Mouse (Mus musculus): ENCODE results near the gene Med8.

Med8 gene

GRCm38 (mm10) chr4:118416329-118416728 lies 7.2 kb downstream of the Med8 start:
- no peak for DNase-seq (ENCODE audit: low spot score)

GRCm38 (mm10) chr4:118417112-118417797 lies 8.1 kb downstream of the Med8 start:
- no peak for DNase-seq (ENCODE audit: low spot score)

GRCm38 (mm10) chr4:118421384-118421783 lies 12.2 kb downstream of the Med8 start:
- no peak for DNase-seq (ENCODE audit: low spot score)

- no peak for DNase-seq (ENCODE audit: low spot score)
Measured at GRCm38 (mm10) chr4:118424541-118425160, 15.5 kb downstream of the Med8 start.

GRCm38 (mm10) chr4:118425374-118425773 lies 16.2 kb downstream of the Med8 start:
- no peak for DNase-seq (ENCODE audit: low spot score)

- DNase-seq (ENCODE audit: low spot score), result no peak
Measured at GRCm38 (mm10) chr4:118427415-118427767, 18.3 kb downstream of the Med8 start.

- DNase-seq (ENCODE audit: low spot score), result peak; percentile 86
Measured at GRCm38 (mm10) chr4:118427768-118428451, 18.8 kb downstream of the Med8 start, which contains the start of gene Elovl1. Gene Elovl1, plus strand, starts transcription at chr4:118428093.

- DNase-seq (ENCODE audit: low spot score), result peak; percentile 27
Measured at GRCm38 (mm10) chr4:118428531-118429214, 19.5 kb downstream of the Med8 start.

GRCm38 (mm10) chr4:118429215-118429895 lies 20.2 kb downstream of the Med8 start:
- peak; percentile 54 for DNase-seq (ENCODE audit: low spot score)

- no peak for DNase-seq (ENCODE audit: low spot score)
Measured at GRCm38 (mm10) chr4:118432332-118432731, 23.2 kb downstream of the Med8 start.

GRCm38 (mm10) chr4:118436820-118437603 lies 27.9 kb downstream of the Med8 start, which contains the start of gene Cdc20:
Gene Cdc20, minus strand, starts transcription at chr4:118437352.
- DNase-seq (ENCODE audit: low spot score), result peak; percentile 77

GRCm38 (mm10) chr4:118437829-118438253 lies 28.7 kb downstream of the Med8 start:
- DNase-seq (ENCODE audit: low spot score), result no peak

- no peak for DNase-seq (ENCODE audit: low spot score)
Measured at GRCm38 (mm10) chr4:118445088-118445487, 36.0 kb downstream of the Med8 start.

- peak; percentile 31 for DNase-seq (ENCODE audit: low spot score)
Measured at GRCm38 (mm10) chr4:118445781-118446414, 36.8 kb downstream of the Med8 start.

- no peak for DNase-seq (ENCODE audit: low spot score)
Measured at GRCm38 (mm10) chr4:118446415-118447153, 37.4 kb downstream of the Med8 start.

GRCm38 (mm10) chr4:118457345-118457975 lies 48.3 kb downstream of the Med8 start, which contains the start of gene Mpl:
Gene Mpl, minus strand, starts transcription at chr4:118457513.
- DNase-seq (ENCODE audit: low spot score), result no peak

- no peak for DNase-seq (ENCODE audit: low spot score)
Measured at GRCm38 (mm10) chr4:118464956-118465355, 55.8 kb downstream of the Med8 start.

Data from urinary bladder, postnatal 25 days (tissue).